Mouse (Mus musculus) C2C12 (cell line): Measurements from ENCODE around the gene Wdfy4.

Experiments used
- CTCF ChIP-seq: IDR thresholded peaks from one replicate; pipeline ENCODE4 v1.5.1; 2011; ENCODE audit not compliant: control insufficient read depth, insufficient read depth, insufficient read length
- FOSL1 ChIP-seq: IDR thresholded peaks from one replicate; pipeline ENCODE4 v1.8.0; 2011; ENCODE audit warnings: mild to moderate bottlenecking, low read length; ENCODE audit not compliant: poor library complexity, insufficient read depth, severe bottlenecking
- MAX ChIP-seq: IDR thresholded peaks from one replicate; pipeline ENCODE4 v1.6.1; 2011; ENCODE audit warnings: mild to moderate bottlenecking, control low read depth
- MYOG ChIP-seq: IDR thresholded peaks from one replicate; pipeline ENCODE4 v1.6.1; 2011; ENCODE audit not compliant: control insufficient read depth, insufficient read length; ENCODE audit errors: extremely low read depth
- USF1 ChIP-seq: IDR thresholded peaks from one replicate; pipeline ENCODE4 v1.6.1; 2011; ENCODE audit warnings: low read depth, mild to moderate bottlenecking, control low read depth, moderate library complexity

- no peak for TF ChIP-seq CTCF
- no peak for TF ChIP-seq MAX
- TF ChIP-seq USF1, result no peak
- no peak for TF ChIP-seq FOSL1
- no peak for TF ChIP-seq MYOG
These were observed 8.5 kb upstream of the Wdfy4 start for GRCm38 (mm10) chr14:33193762-33194161.
